8 mouse cellular contexts compared by ENCODE assay signal in the genomic region with DNA sequence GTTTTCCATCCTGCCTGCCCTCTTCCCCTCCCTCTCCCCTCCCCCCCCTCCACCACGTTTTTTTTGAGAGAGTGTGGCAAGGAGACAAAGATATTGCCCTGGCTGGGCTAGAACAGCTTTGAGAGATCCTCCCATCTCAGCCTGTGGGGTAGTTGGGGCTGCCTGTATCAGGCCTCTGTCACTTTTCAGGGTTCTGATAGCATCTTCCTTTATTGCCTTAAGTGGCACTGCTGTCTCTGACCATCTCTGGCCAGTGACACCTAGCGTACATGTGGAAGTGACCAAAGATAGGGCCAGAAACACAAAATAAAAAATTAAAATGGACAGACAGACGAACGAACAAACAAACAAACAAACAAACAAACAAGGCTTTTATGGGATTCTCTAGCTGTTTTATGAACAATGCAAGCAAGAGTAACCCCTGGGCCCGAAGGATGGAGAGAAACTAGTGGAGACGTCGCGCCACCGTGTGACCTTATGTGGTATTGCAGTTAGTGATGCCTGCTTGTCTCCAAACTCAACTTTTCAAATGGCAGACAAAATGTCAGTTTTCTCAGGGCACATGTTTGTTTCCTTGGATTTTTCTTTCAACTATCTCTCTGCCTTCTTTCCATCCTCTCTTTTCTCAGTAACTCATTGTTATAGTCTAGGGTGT. TPM values are rescaled to one million over a fixed set of nuclear protein-coding genes. Genes with fewer than 3 reads are reported as not detected.
A peak's percentile ranks its signal among the peaks of the same experiment; 100 is the strongest.
DNase-seq lines count a peak whose midpoint lies in the region; ATAC-seq lines count a peak whose summit lies in the region.

No protein-coding gene starts in this region.

- H3K9me3 ChIP-seq in forebrain, embryonic 15.5 days, result no peaks in the 10 kb centered on the region

- H3K27me3 ChIP-seq in forebrain, embryonic 15.5 days, result no peaks in the 10 kb centered on the region

- intact Hi-C loops in heart, postnatal 36 days (cut with DNase I), result loop anchor here (1.0 to 5.0 kb wide), 5 partner anchors 26 to 114 kb away; a partner anchor contains a TSS

- no peak overlapping the region for H3K4me2 ChIP-seq in forebrain, embryonic 15.5 days (replicated peaks)

- peak; percentile 55; the same call in 1 of the 2 replicates for ATAC-seq in forebrain, embryonic 15.5 days (replicated peaks)
- no peak for ATAC-seq in monocyte, adult 5-6 weeks (replicated peaks; ENCODE audit: insufficient number of reproducible peaks, low FRiP score, low TSS enrichment, poor library complexity, severe bottlenecking)

- H3K4me1 ChIP-seq in forebrain, embryonic 15.5 days, result 0 out of 2 replicates have a peak, but pooled peaks cover 3% of the 10 kb centered on the region

- no peak overlapping the region for H3K4me3 ChIP-seq in forebrain, embryonic 15.5 days

- 13% methylated on average over 9 of the region's 9 CpGs for WGBS in forebrain, embryonic 15.5 days

- no peak overlapping the region for H3K9ac ChIP-seq in forebrain, embryonic 15.5 days (replicated peaks)

- H3K36me3 ChIP-seq in forebrain, embryonic 15.5 days, result no peaks in the 10 kb centered on the region

- 0 out of 2 replicates have a peak overlapping the region, but pooled peaks have one; percentile 8 for H3K27ac ChIP-seq in forebrain, embryonic 15.5 days (replicated peaks)

- DNase-seq in MN1 (ENCODE audit: low spot score), result peak; percentile 65
- peak; percentile 56 for DNase-seq in c-Kit-positive CD71-positive TER-119-positive erythroid progenitor cells, embryonic 14.5 days (ENCODE audit: low spot score)
- DNase-seq in heart, postnatal 36 days, result peak; percentile 78 to 88
- DNase-seq in layer of hippocampus, postnatal 10 days (ENCODE audit: low spot score in 2 of 2), result peak; percentile 90 to 93
- DNase-seq in lung, postnatal 36 days, result peak; percentile 89
- DNase-seq in right cerebral cortex, postnatal 14 days, result peak; percentile 87

RNA-seq across cellular contexts. Expression of a gene that starts 50.7 kb away (rescaled TPM):
- polyA plus RNA-seq in forebrain, embryonic 15.5 days (2015; fragmentation: Nextera tagmentation; extraction: Ambion mirVana), result 10.8 and 11.3 TPM in 2 replicates
- total RNA-seq in heart, postnatal 36 days (2021), result 10 to 100 TPM; 17.0 to 21.1 TPM
- 1 to 10 TPM; 2.5 to 3.0 TPM for total RNA-seq in layer of hippocampus, postnatal 10 days (2021)
- 0.64 to 5.0 TPM (median 1.8 TPM) in 3 replicates for total RNA-seq in monocyte, adult 5-6 weeks (2017)
